Mouse (Mus musculus): ENCODE measurements at regions not wholly inside any gene's neighbourhood (a gene's known extent, or its start where the extent isn't known, plus 50 kb on each side); places are given as distances from the start of the nearest gene placed in this dataset.

DNA sequence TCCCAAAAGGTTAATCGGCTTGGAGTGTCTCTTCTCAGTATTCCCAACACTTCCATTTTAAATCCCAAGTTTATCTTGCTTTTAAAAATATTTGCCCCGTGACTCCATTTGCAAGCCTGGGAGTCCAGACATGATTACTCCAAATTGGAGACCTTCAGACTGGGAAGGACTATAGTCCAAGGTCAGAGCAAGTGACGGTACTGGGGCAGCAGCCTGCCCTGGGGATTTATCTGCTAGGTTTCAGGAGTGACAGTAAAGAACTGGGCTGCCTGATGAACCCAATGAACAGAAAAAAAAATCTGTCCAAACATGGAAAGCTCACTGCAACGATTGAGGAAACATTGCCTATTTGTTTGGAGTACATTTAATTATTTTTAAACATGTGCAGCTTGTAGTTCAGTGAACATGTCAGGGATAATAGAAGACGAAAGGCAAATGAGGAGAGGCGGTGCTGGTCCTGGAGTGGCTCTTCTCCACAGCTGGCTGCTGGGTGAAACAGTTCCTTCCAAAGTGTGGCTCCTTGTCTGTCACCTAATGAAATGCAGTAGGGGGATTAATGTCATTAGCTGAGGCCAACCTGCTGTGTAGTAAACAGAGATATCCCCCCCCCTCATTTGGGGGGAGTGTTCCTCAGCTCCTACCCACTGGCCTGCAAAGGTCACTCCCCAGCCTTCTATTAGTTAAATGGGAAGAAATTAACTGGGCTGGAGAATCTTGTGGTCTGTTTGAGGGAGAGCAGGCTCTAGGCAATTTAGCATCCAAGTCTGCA is 514.5 kb upstream of the Mpdz start:
- Histone ChIP-seq H3K27ac (ENCODE audit: low read depth, low read length) (no peak overlapping the region), H3K4me3 (ENCODE audit: low read depth, low read length) (no peak overlapping the region), H3K9me3 (ENCODE audit: control insufficient read depth, low read length) (no peaks in the 10 kb centered on the region), H3K27me3 (ENCODE audit: control insufficient read depth, insufficient read depth, low read length) (no peaks in the 10 kb centered on the region), H3K9ac (ENCODE audit: low read length) (no peak overlapping the region), H3K4me2 (ENCODE audit: low read depth) (no peak overlapping the region), H3K4me1 (ENCODE audit: control insufficient read depth, insufficient read depth, low read length) (no peaks in the 10 kb centered on the region), H3K36me3 (ENCODE audit: control insufficient read depth, insufficient read depth, low read length) (no peaks in the 10 kb centered on the region)
- DNase-seq (ENCODE audit: low spot score) (no peak), ATAC-seq (ENCODE audit: insufficient read depth, low FRiP score, low TSS enrichment) (no peak)
- WGBS = 60% methylated on average over 6 of the region's 6 CpGs

DNA sequence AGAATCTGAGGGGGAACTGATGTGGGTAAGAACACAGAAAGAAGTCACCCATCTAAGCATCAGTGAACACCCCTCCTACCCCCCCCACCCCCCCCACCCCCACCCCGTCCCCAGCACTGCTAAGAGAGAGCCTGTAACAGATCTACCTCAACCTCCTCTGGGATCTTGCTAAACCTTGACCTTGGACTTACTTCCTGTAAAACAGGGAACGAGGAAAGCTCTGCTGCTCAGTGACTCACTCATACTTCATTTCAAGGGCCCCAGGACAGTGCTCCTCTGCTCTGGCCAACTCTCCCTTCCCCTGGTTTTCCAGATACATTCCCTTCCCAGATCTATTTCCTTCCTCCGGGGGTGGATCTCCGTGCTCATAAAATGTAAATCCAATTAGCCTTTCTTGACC is 510.4 kb upstream of the Mpdz start:
- no peak overlapping the region for H3K27ac ChIP-seq (ENCODE audit: low read depth, low read length)
- H3K36me3 ChIP-seq (ENCODE audit: control insufficient read depth, insufficient read depth, low read length) = no peaks in the 10 kb centered on the region
- WGBS = 47% methylated on average over 4 of the region's 4 CpGs
- DNase-seq (ENCODE audit: low spot score) (no peak), ATAC-seq (ENCODE audit: insufficient read depth, low FRiP score, low TSS enrichment) (no peak)
- no peaks in the 10 kb centered on the region for H3K9me3 ChIP-seq (ENCODE audit: control insufficient read depth, low read length)
- H3K9ac ChIP-seq (ENCODE audit: low read length) = no peak overlapping the region
- no peak overlapping the region for H3K4me3 ChIP-seq (ENCODE audit: low read depth, low read length)
- H3K4me2 ChIP-seq (ENCODE audit: low read depth) = no peak overlapping the region
- no peaks in the 10 kb centered on the region for H3K4me1 ChIP-seq (ENCODE audit: control insufficient read depth, insufficient read depth, low read length)
- H3K27me3 ChIP-seq (ENCODE audit: control insufficient read depth, insufficient read depth, low read length) = no peaks in the 10 kb centered on the region

DNA sequence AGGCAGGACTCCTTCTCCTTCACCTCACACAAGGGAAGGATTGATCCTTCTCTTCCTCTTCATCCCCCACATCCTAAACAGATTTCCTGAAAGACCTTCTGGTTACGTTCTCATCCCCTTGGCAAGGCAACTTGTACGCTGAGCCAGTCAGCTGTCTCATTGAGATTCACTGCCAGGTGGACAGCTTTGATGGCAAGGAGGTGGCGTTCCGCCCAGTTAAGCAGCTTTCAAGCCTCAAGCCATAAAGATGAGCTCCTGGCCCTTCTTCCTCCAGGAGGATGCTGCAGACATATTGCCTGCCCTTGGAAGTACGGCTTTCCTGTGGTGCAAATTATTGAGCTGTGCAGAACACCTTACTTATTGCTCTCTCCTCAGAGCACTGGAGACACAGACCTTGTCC is 494.8 kb upstream of the Mpdz start:
- H3K9ac ChIP-seq (ENCODE audit: low read length) = no peak overlapping the region
- ATAC-seq (ENCODE audit: insufficient read depth, low FRiP score, low TSS enrichment) = no peak

DNA sequence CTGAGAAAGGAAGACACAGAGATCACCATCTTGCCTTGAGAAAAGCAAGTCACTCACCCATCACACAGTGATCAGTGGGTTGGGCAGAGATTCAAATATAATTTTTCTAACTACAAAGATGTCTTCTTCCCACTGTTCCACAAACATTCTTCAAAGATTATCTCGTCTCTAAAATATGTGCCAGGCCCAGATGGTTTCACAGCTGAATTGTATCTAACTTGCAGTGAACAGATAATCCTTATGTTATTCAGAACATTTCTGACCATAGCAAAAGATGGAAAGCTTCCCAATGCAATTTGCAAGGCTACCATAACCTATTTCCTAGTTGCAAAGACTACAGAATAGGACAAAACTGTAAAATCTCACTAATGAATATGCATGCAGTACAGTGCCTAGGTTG is 488.3 kb upstream of the Mpdz start:
- no peaks in the 10 kb centered on the region for H3K9me3 ChIP-seq (ENCODE audit: control insufficient read depth, low read length)
- H3K27ac ChIP-seq (ENCODE audit: low read depth, low read length) = no peak overlapping the region
- no peak overlapping the region for H3K4me2 ChIP-seq (ENCODE audit: low read depth)
- ATAC-seq (ENCODE audit: insufficient read depth, low FRiP score, low TSS enrichment) (no peak), DNase-seq (ENCODE audit: low spot score) (no peak)
- no peak overlapping the region for H3K4me3 ChIP-seq (ENCODE audit: low read depth, low read length)
- no peak overlapping the region for H3K9ac ChIP-seq (ENCODE audit: low read length)
- 74% methylated on average over 1 of the region's 1 CpGs for WGBS
- H3K27me3 ChIP-seq (ENCODE audit: control insufficient read depth, insufficient read depth, low read length) = no peaks in the 10 kb centered on the region
- no peaks in the 10 kb centered on the region for H3K36me3 ChIP-seq (ENCODE audit: control insufficient read depth, insufficient read depth, low read length)
- no peaks in the 10 kb centered on the region for H3K4me1 ChIP-seq (ENCODE audit: control insufficient read depth, insufficient read depth, low read length)

More for the DNA sequence above, 494.8 kb upstream of the Mpdz start:
- 57% methylated on average over 5 of the region's 5 CpGs for WGBS
- no peaks in the 10 kb centered on the region for H3K9me3 ChIP-seq (ENCODE audit: control insufficient read depth, low read length)
- no peak for DNase-seq (ENCODE audit: low spot score)
- H3K4me2 ChIP-seq (ENCODE audit: low read depth) = no peak overlapping the region
- H3K4me3 ChIP-seq (ENCODE audit: low read depth, low read length) = no peak overlapping the region
- no peak overlapping the region for H3K27ac ChIP-seq (ENCODE audit: low read depth, low read length)
- no peaks in the 10 kb centered on the region for H3K36me3 ChIP-seq (ENCODE audit: control insufficient read depth, insufficient read depth, low read length)
- H3K4me1 ChIP-seq (ENCODE audit: control insufficient read depth, insufficient read depth, low read length) = no peaks in the 10 kb centered on the region
- H3K27me3 ChIP-seq (ENCODE audit: control insufficient read depth, insufficient read depth, low read length) = no peaks in the 10 kb centered on the region

DNA sequence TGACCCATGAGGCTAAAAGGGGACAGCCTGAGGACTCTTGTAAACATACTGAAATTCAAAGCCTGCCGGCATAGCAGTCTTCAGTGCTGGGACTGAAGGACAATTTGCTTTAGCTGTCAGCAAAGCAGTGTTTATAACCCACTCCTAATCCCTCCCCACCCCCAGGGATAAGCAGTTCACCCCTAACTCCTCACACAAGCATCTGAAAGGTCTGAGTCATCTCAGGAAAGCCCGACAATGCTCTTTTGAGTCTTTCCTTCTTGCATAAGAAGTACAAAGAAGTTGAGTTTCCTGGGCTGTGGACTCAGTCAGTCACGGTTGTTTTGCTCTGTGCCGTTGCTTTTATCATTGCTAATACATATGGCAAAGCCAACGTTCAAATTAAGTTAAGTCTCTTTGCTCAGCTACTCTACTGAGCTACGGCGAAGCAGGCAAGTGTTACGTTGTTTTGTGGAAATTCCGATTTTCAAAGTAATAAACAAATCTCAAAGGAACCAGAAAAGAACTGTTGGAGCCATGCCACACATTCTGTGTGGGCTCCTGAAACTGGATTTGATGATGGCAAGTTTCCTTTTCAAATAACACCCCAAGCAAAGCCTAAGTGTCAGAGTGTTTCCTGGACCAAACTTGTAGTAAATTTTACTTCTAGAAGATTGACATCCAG is 486.1 kb upstream of the Mpdz start:
- Histone ChIP-seq H3K27ac (ENCODE audit: low read depth, low read length) (no peak overlapping the region), H3K4me2 (ENCODE audit: low read depth) (no peak overlapping the region), H3K27me3 (ENCODE audit: control insufficient read depth, insufficient read depth, low read length) (no peaks in the 10 kb centered on the region), H3K4me1 (ENCODE audit: control insufficient read depth, insufficient read depth, low read length) (no peaks in the 10 kb centered on the region), H3K4me3 (ENCODE audit: low read depth, low read length) (no peak overlapping the region), H3K9me3 (ENCODE audit: control insufficient read depth, low read length) (no peaks in the 10 kb centered on the region), H3K36me3 (ENCODE audit: control insufficient read depth, insufficient read depth, low read length) (no peaks in the 10 kb centered on the region), H3K9ac (ENCODE audit: low read length) (no peak overlapping the region)
- WGBS = 57% methylated on average over 9 of the region's 9 CpGs
- ATAC-seq (ENCODE audit: insufficient read depth, low FRiP score, low TSS enrichment) = no peak
- no peak for DNase-seq (ENCODE audit: low spot score)

DNA sequence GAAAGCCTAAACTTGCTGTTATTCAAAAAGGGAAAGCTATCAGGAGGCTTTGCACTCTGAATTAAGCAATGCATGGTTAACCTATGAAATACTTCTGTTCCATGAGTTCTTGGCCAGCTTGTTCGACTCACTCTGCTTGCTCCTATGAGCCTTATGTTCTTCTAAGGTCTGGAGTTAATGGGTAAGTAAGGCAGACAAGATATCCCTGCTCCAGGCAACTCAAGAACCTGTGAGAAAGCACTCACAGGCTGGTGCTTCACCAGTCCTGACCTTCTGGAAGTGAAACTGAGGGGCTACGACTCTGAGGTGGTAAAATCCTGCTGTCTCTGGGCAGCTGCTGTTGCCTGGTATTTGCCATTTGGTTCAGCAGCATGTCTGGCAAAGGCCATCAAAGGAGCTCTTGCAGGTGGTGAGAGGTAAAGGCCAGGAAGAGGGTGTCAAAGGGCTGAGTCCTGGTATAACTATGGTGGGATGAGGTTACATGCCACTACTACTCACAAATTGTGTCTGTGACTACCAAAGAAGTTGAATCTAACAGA is 484.6 kb upstream of the Mpdz start:
- no peak for DNase-seq (ENCODE audit: low spot score)
- 73% methylated on average over 2 of the region's 2 CpGs for WGBS

DNA sequence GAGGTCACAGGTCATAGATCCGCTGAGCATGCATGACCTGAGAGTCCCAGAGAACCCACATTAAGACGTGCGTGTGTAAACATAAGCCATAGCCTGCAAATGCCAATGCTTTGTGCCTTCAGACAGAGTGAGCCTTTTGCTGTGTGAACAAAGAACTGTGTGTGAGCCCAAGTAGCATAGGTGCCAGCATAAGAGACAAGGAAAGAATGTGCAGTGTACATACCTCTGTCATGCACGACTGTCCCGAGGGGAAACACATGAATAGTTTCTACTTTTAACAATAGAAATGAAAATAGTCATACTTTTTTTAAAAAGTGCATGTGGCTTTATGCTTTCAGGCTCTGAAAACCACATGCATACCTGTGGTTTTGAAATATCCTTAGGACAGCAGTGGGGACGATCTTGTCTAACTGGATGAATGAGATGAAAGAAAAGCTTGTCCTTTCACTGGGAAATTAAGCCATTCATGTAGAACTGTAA is 484.1 kb upstream of the Mpdz start:
- 69% methylated on average over 6 of the region's 6 CpGs for WGBS
- DNase-seq (ENCODE audit: low spot score) = no peak
- Histone ChIP-seq H3K4me1 (ENCODE audit: control insufficient read depth, insufficient read depth, low read length) (no peaks in the 10 kb centered on the region), H3K4me3 (ENCODE audit: low read depth, low read length) (no peak overlapping the region), H3K9me3 (ENCODE audit: control insufficient read depth, low read length) (no peaks in the 10 kb centered on the region), H3K27ac (ENCODE audit: low read depth, low read length) (no peak overlapping the region), H3K27me3 (ENCODE audit: control insufficient read depth, insufficient read depth, low read length) (no peaks in the 10 kb centered on the region), H3K9ac (ENCODE audit: low read length) (no peak overlapping the region), H3K36me3 (ENCODE audit: control insufficient read depth, insufficient read depth, low read length) (no peaks in the 10 kb centered on the region), H3K4me2 (ENCODE audit: low read depth) (no peak overlapping the region)
- no peak for ATAC-seq (ENCODE audit: insufficient read depth, low FRiP score, low TSS enrichment)

More for the DNA sequence above, 484.6 kb upstream of the Mpdz start:
- no peaks in the 10 kb centered on the region for H3K9me3 ChIP-seq (ENCODE audit: control insufficient read depth, low read length)
- H3K4me3 ChIP-seq (ENCODE audit: low read depth, low read length) = no peak overlapping the region
- no peak for ATAC-seq (ENCODE audit: insufficient read depth, low FRiP score, low TSS enrichment)
- no peak overlapping the region for H3K4me2 ChIP-seq (ENCODE audit: low read depth)
- no peaks in the 10 kb centered on the region for H3K4me1 ChIP-seq (ENCODE audit: control insufficient read depth, insufficient read depth, low read length)
- no peak overlapping the region for H3K9ac ChIP-seq (ENCODE audit: low read length)
- H3K27ac ChIP-seq (ENCODE audit: low read depth, low read length) = no peak overlapping the region
- H3K36me3 ChIP-seq (ENCODE audit: control insufficient read depth, insufficient read depth, low read length) = no peaks in the 10 kb centered on the region
- no peaks in the 10 kb centered on the region for H3K27me3 ChIP-seq (ENCODE audit: control insufficient read depth, insufficient read depth, low read length)

DNA sequence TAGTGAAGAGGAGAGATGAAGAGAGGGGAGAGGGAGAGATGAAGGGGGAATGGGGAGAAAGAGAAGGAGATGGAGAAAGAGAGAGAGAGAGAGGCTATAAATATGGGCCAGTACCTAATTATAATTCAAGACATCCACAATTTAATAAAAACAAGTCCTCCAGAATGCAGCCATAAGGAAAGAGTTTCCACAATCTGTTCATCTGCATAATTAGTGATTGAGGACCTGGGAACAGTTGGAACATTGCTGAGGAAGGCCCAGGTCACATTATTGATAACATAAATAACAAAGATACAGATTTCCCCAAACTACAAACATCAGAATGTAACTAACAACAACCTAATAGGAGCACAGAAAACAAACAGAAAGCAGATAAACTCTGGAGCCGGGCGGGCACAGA is 483.0 kb upstream of the Mpdz start:
- H3K36me3 ChIP-seq (ENCODE audit: control insufficient read depth, insufficient read depth, low read length) = no peaks in the 10 kb centered on the region
- no peak for ATAC-seq (ENCODE audit: insufficient read depth, low FRiP score, low TSS enrichment)
- no peaks in the 10 kb centered on the region for H3K4me1 ChIP-seq (ENCODE audit: control insufficient read depth, insufficient read depth, low read length)
- no peak overlapping the region for H3K4me2 ChIP-seq (ENCODE audit: low read depth)
- WGBS = 66% methylated on average over 2 of the region's 2 CpGs
- no peak overlapping the region for H3K27ac ChIP-seq (ENCODE audit: low read depth, low read length)
- no peak overlapping the region for H3K9ac ChIP-seq (ENCODE audit: low read length)
- no peak overlapping the region for H3K4me3 ChIP-seq (ENCODE audit: low read depth, low read length)
- no peaks in the 10 kb centered on the region for H3K9me3 ChIP-seq (ENCODE audit: control insufficient read depth, low read length)
- DNase-seq (ENCODE audit: low spot score) = no peak
- no peaks in the 10 kb centered on the region for H3K27me3 ChIP-seq (ENCODE audit: control insufficient read depth, insufficient read depth, low read length)

DNA sequence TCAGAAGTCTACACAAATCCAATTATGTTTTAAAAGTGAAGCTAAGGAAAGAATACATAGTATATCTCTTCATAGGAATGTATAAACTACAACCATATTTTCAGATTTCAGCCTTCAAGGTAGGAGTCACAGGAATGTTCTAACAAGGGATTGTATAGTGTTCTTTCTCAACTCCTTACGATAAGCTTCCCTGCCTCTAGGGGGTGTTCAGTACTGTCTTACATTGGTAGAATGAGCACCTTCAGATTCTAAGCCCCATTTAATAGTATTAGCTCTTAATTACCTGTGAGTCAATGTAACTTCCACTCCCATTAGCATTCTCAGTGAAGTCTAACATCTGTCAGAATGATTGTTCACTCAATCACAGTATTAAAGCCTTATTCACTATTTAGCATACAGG is 481.5 kb upstream of the Mpdz start:
- WGBS = 92% methylated on average over 1 of the region's 1 CpGs
- Histone ChIP-seq H3K27ac (ENCODE audit: low read depth, low read length) (no peak overlapping the region), H3K9ac (ENCODE audit: low read length) (no peak overlapping the region), H3K9me3 (ENCODE audit: control insufficient read depth, low read length) (no peaks in the 10 kb centered on the region), H3K4me3 (ENCODE audit: low read depth, low read length) (no peak overlapping the region), H3K4me2 (ENCODE audit: low read depth) (no peak overlapping the region), H3K4me1 (ENCODE audit: control insufficient read depth, insufficient read depth, low read length) (no peaks in the 10 kb centered on the region), H3K36me3 (ENCODE audit: control insufficient read depth, insufficient read depth, low read length) (no peaks in the 10 kb centered on the region), H3K27me3 (ENCODE audit: control insufficient read depth, insufficient read depth, low read length) (no peaks in the 10 kb centered on the region)
- DNase-seq (ENCODE audit: low spot score) (no peak), ATAC-seq (ENCODE audit: insufficient read depth, low FRiP score, low TSS enrichment) (no peak)

Data from neural tube, embryonic 11.5 days (tissue).